ENCODE assay signal across 10 mouse cellular contexts in genomic region chrX:143444581-143444980, GRCm38 (mm10). TPM values are rescaled to one million over a fixed set of nuclear protein-coding genes. Genes with fewer than 3 reads are reported as not detected.
DNase-seq lines count a peak whose midpoint lies in the region; ATAC-seq lines count a peak whose summit lies in the region.
"Had no signal": no experiment of that assay in that cellular context is flagged by ENCODE, and none has a peak within 500 bp of the region (broad histone marks: within the 10 kb centered on the region; RNA-seq: fewer than 3 reads in every experiment).

No protein-coding gene starts in this region.

- H3K4me2 ChIP-seq in midbrain, embryonic 14.5 days (ENCODE audit: low read length), result no peak overlapping the region
- H3K4me2 ChIP-seq: embryonic facial prominence, embryonic 12.5 days; stomach, embryonic 15.5 days had no signal

- intact Hi-C loops in heart, postnatal 10 days (cut with DNase I), result loop anchor here (2.0 to 10.0 kb wide), 3 partner anchors 170 to 626 kb away; partner anchors contain the start of gene Rtl9

- H3K27me3 ChIP-seq in heart, embryonic 10.5 days (ENCODE audit: insufficient read depth, poor library complexity, severe bottlenecking), result peaks cover 20% of the 10 kb centered on the region
- H3K27me3 ChIP-seq in midbrain, embryonic 14.5 days (ENCODE audit: control insufficient read depth, insufficient read depth, low read length), result no peaks in the 10 kb centered on the region
- H3K27me3 ChIP-seq: stomach, embryonic 15.5 days had no signal

- H3K9me3 ChIP-seq in heart, embryonic 10.5 days, result no peaks in the 10 kb centered on the region
- no peaks in the 10 kb centered on the region for H3K9me3 ChIP-seq in midbrain, embryonic 14.5 days (ENCODE audit: control insufficient read depth, low read length)
- H3K9me3 ChIP-seq: embryonic facial prominence, embryonic 12.5 days; stomach, embryonic 15.5 days had no signal

- peak; percentile 31 to 58 for DNase-seq in heart, postnatal 10 days
- no peak for DNase-seq in heart, embryonic 10.5 days (ENCODE audit: low spot score)
- peak; percentile 35 for DNase-seq in ES-CJ7 (ENCODE audit: low read depth, low spot score)
- DNase-seq in cerebellum, adult 8-10 months, result peak; percentile 32
- DNase-seq in layer of hippocampus, adult 9-10 months (ENCODE audit: low spot score), result peak; percentile 22
- DNase-seq in midbrain, embryonic 14.5 days, result peak; percentile 84

- H3K4me3 ChIP-seq in heart, embryonic 10.5 days, result no peak overlapping the region
- H3K4me3 ChIP-seq in midbrain, embryonic 14.5 days (replicated peaks; ENCODE audit: low read depth, low read length), result no peak overlapping the region
- H3K4me3 ChIP-seq: embryonic facial prominence, embryonic 12.5 days; stomach, embryonic 15.5 days had no signal

- no peaks in the 10 kb centered on the region for H3K36me3 ChIP-seq in heart, embryonic 10.5 days
- H3K36me3 ChIP-seq in midbrain, embryonic 14.5 days (ENCODE audit: control insufficient read depth, insufficient read depth, low read length), result no peaks in the 10 kb centered on the region
- H3K36me3 ChIP-seq: embryonic facial prominence, embryonic 12.5 days; stomach, embryonic 15.5 days had no signal

- no peak overlapping the region for H3K27ac ChIP-seq in heart, embryonic 10.5 days
- H3K27ac ChIP-seq in midbrain, embryonic 14.5 days (replicated peaks; ENCODE audit: low read depth, low read length), result no peak overlapping the region
- H3K27ac ChIP-seq: embryonic facial prominence, embryonic 12.5 days; stomach, embryonic 15.5 days had no signal

- 10% methylated on average over 3 of the region's 3 CpGs for WGBS in heart, embryonic 10.5 days
- 15% methylated on average over 3 of the region's 3 CpGs for WGBS in midbrain, embryonic 14.5 days

- no peak overlapping the region for H3K9ac ChIP-seq in midbrain, embryonic 14.5 days (replicated peaks; ENCODE audit: low read length)
- H3K9ac ChIP-seq: embryonic facial prominence, embryonic 12.5 days; stomach, embryonic 15.5 days had no signal

- ATAC-seq in frontal cortex, adult (ENCODE audit: low TSS enrichment), result 0 out of 2 replicates have a peak, but pooled peaks have one; percentile 57
- no peak; the same call in 1 of the 2 replicates for ATAC-seq in midbrain, embryonic 14.5 days (ENCODE audit: low FRiP score, low TSS enrichment)
- no peak for ATAC-seq in megakaryocyte-erythroid progenitor cell, adult 5-6 weeks (replicated peaks; ENCODE audit: low FRiP score, low TSS enrichment, poor library complexity, severe bottlenecking)

- H3K4me1 ChIP-seq in heart, embryonic 10.5 days, result no peaks in the 10 kb centered on the region
- H3K4me1 ChIP-seq in midbrain, embryonic 14.5 days (ENCODE audit: control insufficient read depth, insufficient read depth, low read length), result no peaks in the 10 kb centered on the region
- H3K4me1 ChIP-seq: embryonic facial prominence, embryonic 12.5 days; stomach, embryonic 15.5 days had no signal

RNA-seq across cellular contexts. Expression of gene Chrdl1, which starts 50.5 kb away (rescaled TPM):
- total RNA-seq in heart, postnatal 10 days (2021), result 1 to 10 TPM; 2.2 to 2.8 TPM
- 1.7 and 2.2 TPM in 2 replicates for polyA plus RNA-seq in heart, embryonic 10.5 days (2016; fragmentation: Nextera tagmentation; extraction: Ambion mirVana)
- 2.7 and 6.9 TPM in 2 replicates for polyA plus RNA-seq in midbrain, embryonic 14.5 days (2014; fragmentation: Nextera tagmentation; extraction: Ambion mirVana)
- total RNA-seq in megakaryocyte-erythroid progenitor cell, adult 5-6 weeks (2014; fragmentation: Nextera tagmentation), result not detected in 2 replicates
- not detected in 2 replicates for total RNA-seq in megakaryocyte-erythroid progenitor cell, adult 5-6 weeks (2017)
